Mouse (Mus musculus): ENCODE measurements at regions not wholly inside any gene's neighbourhood (a gene's known extent, or its start where the extent isn't known, plus 50 kb on each side); places are given as distances from the start of the nearest gene placed in this dataset.
A peak's percentile ranks its signal among the peaks of the same experiment; 100 is the strongest.

DNA sequence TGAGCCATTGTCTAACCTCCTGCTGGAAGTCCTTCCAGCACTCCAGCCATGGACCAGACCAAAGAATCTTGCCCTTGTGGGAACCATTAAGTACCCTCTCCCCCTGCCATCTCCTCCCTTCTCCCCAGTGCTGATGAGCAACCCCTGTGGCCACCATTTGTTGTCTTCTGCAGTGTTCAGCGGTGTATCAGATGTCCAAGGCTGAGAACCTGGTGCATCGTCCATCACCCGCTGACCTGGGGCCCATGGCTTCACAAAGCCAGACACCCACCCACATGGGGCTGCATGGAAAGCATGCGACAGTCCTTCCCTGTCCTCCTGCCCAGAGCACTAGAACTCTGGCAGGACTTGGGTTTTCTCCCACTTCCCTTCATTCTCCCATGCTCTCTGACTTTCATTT lies 1596.7 kb downstream of the D3Ertd751e start:
- DNase-seq (ENCODE audit: low spot score): no peak

DNA sequence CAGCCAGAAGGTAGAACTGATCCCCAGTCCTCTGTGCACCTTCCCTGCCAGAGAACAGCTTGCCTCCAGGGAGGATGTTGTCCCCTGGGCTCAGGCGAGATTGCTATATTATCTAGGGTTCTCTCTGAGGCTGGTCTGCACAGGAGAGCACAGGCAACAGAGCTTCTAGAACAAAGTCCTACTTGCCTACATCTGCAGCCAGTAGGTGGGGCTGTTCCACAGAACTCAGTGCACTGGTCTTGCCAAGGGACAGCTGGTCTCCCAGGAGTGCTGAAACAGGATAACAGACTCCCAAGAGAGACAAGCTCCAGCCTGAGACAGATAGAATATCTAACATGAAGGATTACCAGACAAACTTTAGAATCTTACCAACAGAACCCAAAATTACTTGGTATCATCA lies 1600.5 kb downstream of the D3Ertd751e start:
- no peak for DNase-seq (ENCODE audit: low spot score)

DNA sequence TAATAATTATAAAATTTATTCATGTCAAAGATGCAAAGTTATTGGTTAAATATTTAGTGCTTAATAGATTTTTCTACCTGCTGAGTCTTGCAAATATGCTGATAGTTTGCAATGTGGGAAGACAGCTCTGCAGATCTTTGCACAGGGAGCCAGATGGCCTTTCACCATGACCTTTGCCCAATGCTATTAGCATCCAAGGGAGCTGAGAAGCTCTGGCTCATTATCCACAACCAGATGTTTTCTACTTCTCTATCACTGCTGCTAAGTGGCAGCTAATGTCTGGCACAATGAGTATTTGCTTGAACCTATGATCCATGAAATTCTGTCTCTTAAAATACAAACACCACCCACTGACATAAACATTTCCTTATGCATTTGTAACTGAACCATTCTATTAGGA lies 1610.4 kb downstream of the D3Ertd751e start:
- peak; percentile 1 for DNase-seq (ENCODE audit: low spot score)

DNA sequence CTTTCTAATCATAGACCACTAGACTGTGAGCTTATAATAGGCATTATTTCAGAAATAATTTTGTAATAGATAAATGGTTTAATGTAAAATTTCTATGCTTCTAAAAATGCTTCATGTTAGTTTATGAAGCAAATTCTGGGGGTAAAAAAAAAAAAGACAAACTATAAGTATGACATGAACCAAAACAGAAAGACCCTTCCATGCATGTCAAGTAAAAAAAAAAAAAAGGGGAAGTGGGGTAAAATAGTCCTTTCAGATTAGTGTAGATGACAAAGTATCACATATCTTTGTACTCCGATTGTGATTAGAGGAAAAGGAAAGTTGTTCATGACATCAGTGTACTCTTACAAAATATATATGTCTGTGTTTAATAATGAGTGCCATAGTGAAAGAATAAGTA lies 1616.1 kb downstream of the D3Ertd751e start:
- no peak for DNase-seq (ENCODE audit: low spot score)

DNA sequence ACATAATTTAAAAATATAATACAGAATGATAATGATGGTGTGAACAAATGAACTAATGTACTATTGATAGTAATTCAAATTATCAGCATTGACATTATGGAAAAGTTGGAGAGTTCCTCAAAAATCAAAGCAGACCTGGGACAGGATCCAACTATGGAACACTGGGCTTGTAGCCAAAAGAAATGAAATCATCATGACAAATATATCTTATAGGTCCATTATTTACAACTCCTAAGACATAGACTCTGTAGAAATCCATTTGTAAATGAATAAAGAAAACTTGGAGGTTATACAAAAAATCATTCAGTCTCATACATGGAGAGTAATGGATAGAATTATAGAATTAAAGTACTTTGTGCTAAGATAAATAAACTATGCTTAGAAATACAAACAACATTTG lies 1657.5 kb downstream of the D3Ertd751e start:
- no peak for DNase-seq (ENCODE audit: low spot score)

DNA sequence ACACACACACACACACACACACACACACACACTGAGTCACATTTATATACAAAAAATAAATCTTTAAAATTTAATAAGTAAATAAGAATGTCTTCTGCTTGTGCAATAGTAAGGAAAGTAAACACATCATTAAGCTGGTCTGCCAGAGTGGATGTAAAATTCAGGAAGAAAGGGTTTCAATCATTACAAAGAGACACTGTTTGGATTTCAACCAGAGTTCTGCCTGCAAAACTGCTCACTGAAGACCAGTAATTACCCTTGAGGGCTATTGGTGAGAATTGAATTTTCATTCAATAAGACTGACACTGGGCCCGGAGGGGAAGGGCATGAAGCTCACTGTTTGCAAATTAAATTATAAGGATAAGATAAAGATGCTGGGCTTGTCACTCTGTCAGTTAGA lies 1682.5 kb downstream of the D3Ertd751e start:
- no peak for DNase-seq (ENCODE audit: low spot score)

DNA sequence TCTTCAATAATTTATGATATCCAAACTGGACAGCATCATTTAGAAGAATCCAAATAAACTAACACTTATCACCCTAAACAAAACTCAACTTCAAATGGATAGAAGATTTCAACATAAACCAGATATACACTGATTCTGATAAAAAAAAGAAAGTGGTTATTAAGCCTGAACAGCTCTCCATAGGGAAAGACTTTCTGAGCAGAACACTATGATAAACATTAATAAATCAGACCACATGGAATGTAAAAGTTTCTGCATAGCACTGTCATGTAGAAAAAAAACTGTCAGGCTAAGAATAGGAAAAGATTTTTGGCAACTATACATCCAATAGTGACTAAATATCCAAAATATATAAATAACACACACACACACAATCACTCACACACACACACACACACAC lies 1684.3 kb downstream of the D3Ertd751e start:
- DNase-seq (ENCODE audit: low spot score): no peak

DNA sequence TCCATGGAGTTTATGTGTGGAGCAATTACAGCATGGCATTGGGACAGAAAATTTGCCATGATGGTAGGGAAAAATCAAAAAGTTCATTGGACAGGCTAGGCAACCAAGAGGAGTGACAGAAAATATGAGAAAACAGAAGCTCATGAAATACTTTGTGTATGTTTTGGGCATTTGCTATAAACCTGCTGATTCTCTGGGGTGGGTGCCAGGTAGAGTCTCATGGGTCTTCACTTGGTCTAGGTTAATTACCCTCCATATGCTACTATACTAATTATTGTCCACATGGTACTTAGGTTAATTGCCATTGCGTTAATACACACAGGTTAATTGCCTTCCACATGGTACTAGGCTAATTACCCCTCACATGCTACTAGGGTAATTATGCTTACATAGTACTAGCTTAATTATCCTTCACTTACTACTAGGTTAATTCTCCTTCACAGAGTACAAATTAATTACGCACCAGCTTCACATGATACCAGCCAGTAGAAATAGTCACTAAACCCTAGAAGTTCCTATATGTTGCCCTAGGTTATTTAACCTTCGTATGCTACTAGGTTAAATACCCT lies 1719.2 kb downstream of the D3Ertd751e start:
- no peak for DNase-seq (ENCODE audit: low spot score)
